Mouse (Mus musculus) limb, embryonic 11.5 days (tissue): Measurements from ENCODE around the gene Tbl2. TPM values are rescaled to one million over a fixed set of nuclear protein-coding genes. Genes with fewer than 3 reads are reported as not detected.

Experiments
- ATAC-seq: fragments of 200-750 bp; cut with Nextera tagmentation; 2 replicates; pipeline ENCODE4 v1.8.0; 2017; ENCODE audit warnings: low read depth; ENCODE audit not compliant: insufficient number of reproducible peaks, low FRiP score, low TSS enrichment
- DNase-seq: peaks from one replicate; pipeline ENCODE4 v3.0.0-alpha.2; 2015; ENCODE audit warnings: low spot score
- H3K27ac ChIP-seq: fragments of 300-500 bp; sonication (generic); replicated peaks from 2 replicates; pipeline ENCODE4 v1.5.1; 2014; ENCODE audit warnings: low read depth, mild to moderate bottlenecking, low read length
- H3K27me3 ChIP-seq: fragments of 300-500 bp; sonication (generic); 2 replicates; pipeline ENCODE4 v1.6.1; 2014; ENCODE audit warnings: mild to moderate bottlenecking, low read length, mixed read lengths; ENCODE audit not compliant: control insufficient read depth, insufficient read depth
- H3K36me3 ChIP-seq: fragments of 300-500 bp; sonication (generic); 2 replicates; pipeline ENCODE4 v1.6.1; 2014; ENCODE audit warnings: mild to moderate bottlenecking, low read length, moderate library complexity, mixed read lengths; ENCODE audit not compliant: control insufficient read depth, insufficient read depth
- H3K4me1 ChIP-seq: fragments of 300-500 bp; sonication (generic); 2 replicates; pipeline ENCODE4 v1.6.1; 2014; ENCODE audit warnings: low read length, mixed read lengths; ENCODE audit not compliant: control insufficient read depth, insufficient read depth
- H3K4me2 ChIP-seq: fragments of 300-500 bp; sonication (generic); 2 replicates; pipeline ENCODE4 v1.6.1; 2014; ENCODE audit warnings: low read depth, mild to moderate bottlenecking, moderate library complexity; ENCODE audit not compliant: severe bottlenecking
- H3K4me3 ChIP-seq: fragments of 300-500 bp; sonication (generic); 2 replicates; pipeline ENCODE4 v1.5.1; 2014; ENCODE audit warnings: low read depth, low read length
- H3K9ac ChIP-seq: fragments of 300-500 bp; sonication (generic); 2 replicates; pipeline ENCODE4 v1.6.1; 2014; ENCODE audit warnings: mild to moderate bottlenecking, low read length
- H3K9me3 ChIP-seq: fragments of 300-500 bp; sonication (generic); 2 replicates; pipeline ENCODE4 v1.6.1; 2016; ENCODE audit warnings: low read length; ENCODE audit not compliant: control insufficient read depth
- WGBS: fragments of 180-500 bp; shearing (Covaris S2); extraction: QIAGEN DNeasy Blood & Tissue Kit; methylation state at CpG from one replicate; pipeline ENCODE4 v1.1.7; 2014; 5-methylcytosine and 5-hydroxymethylcytosine counted together
- polyA plus RNA-seq: library from polyadenylated mRNA; unstranded; fragments of >200 nt; fragmentation: Nextera tagmentation; extraction: Ambion mirVana; gene quantifications from 2 replicates; pipeline ENCODE4 v1.2.1, GENCODE M21; 2014

Tbl2 gene
- polyA plus RNA-seq, 1 experiment from 2014 or later, result 21.4 TPM

DNA sequence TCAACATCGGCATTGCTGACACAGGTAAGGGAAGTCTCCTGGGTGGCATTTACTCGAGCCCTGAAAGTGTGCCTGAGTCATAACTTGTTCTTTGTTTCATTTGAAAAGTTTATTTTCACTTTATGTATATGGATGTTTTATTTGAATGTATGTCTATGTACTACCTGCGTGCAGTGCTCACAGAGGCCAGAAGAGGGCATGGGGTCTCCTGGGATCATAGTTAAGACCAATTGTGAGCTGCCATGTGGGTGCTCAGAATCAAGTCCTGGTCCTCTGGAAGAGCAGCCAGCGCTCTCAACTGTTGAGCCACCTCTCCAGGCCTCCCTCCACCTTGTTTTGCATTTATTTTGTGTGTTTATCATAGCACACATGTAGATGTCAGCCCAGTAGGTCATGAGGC, 7.0 kb downstream of the Tbl2 start:
- DNase-seq (no peak), ATAC-seq (no peak)
- Histone ChIP-seq H3K36me3 (peaks cover 30% of the 10 kb centered on the region; the same call in 1 of the 2 replicates), H3K27ac (no peak overlapping the region), H3K9me3 (no peaks in the 10 kb centered on the region), H3K9ac (no peak overlapping the region), H3K4me1 (no peaks in the 10 kb centered on the region), H3K4me3 (no peak overlapping the region), H3K4me2 (0 out of 2 replicates have a peak overlapping the region, but pooled peaks have one; percentile 4), H3K27me3 (no peaks in the 10 kb centered on the region)
- 95% methylated on average over 4 of the region's 4 CpGs for WGBS

DNA sequence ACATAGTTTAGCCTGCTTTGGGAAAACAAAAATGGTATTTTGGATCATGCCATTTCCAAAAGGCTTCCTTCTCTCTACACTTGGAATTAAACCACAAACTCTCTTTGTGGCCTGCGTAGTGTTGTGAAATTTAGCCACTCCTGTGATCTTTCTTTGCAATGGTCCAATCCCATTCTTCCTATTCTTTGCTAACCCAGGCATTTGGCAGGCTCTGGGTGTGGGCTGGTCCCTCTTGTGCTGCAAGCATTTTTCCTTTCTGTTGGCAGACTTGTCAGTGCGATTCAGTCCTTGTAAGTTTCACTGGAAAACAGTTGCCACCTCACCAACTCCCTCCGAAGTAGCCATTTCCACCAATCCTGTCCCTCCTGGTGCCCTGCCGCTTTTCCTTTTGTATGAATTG, 11.8 kb downstream of the Tbl2 start:
- Histone ChIP-seq H3K9ac (no peak overlapping the region), H3K27ac (no peak overlapping the region), H3K4me2 (no peak overlapping the region), H3K4me3 (no peak overlapping the region), H3K4me1 (no peaks in the 10 kb centered on the region), H3K36me3 (peaks cover 24% of the 10 kb centered on the region; the same call in 1 of the 2 replicates), H3K9me3 (no peaks in the 10 kb centered on the region), H3K27me3 (no peaks in the 10 kb centered on the region)
- WGBS, result 96% methylated on average over 4 of the region's 4 CpGs
- ATAC-seq (no peak), DNase-seq (no peak)

DNA sequence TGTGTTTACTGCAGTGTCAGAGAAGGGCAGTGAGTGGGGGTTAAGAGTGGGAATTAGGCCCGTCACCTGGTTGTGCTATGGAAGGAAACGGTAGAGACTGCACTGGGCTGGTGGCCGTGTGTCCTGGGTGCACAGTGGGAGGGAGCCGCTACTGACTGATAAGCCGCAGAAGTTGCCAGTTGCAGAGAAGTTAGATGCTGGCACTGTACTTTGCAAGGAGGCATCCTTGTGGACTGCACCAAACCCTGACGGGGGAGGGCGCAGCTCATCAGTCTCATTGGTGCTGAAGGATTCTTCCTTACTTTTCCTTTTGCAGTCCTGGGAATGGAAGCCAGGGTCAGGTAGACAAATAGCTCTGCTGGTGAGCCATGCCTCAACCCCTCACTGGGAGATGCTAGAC, 12.2 kb downstream of the Tbl2 start:
- H3K4me3 ChIP-seq, result no peak overlapping the region
- H3K27ac ChIP-seq, result no peak overlapping the region
- H3K4me2 ChIP-seq, result no peak overlapping the region
- no peaks in the 10 kb centered on the region for H3K9me3 ChIP-seq
- H3K27me3 ChIP-seq, result no peaks in the 10 kb centered on the region
- WGBS, result 91% methylated on average over 7 of the region's 7 CpGs
- H3K36me3 ChIP-seq, result peaks cover 20% of the 10 kb centered on the region; the same call in 1 of the 2 replicates
- no peaks in the 10 kb centered on the region for H3K4me1 ChIP-seq
- H3K9ac ChIP-seq, result no peak overlapping the region
- ATAC-seq (no peak), DNase-seq (no peak)

DNA sequence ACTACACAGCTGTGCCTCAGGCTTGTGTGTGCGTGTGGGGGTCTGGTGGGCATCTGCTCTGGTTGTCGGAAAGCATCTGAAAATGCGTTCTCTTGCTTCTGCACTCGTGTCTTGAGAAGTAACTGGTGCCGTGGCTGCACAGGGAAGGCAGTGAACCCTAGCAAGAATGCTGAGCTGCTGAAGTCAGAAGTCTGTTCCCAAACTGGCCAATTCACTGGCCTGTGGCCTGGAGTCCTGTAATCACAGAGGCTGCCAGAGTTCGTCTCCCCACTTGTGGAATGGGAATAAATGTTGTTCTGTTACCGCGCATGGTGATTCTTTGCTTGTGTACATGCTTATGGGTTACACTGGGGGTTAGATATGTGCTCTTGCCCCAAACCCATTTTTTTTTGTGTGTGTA, 12.9 kb downstream of the Tbl2 start:
- peaks cover 17% of the 10 kb centered on the region; the same call in 1 of the 2 replicates for H3K36me3 ChIP-seq
- WGBS, result 94% methylated on average over 8 of the region's 8 CpGs
- H3K4me1 ChIP-seq, result no peaks in the 10 kb centered on the region
- no peak overlapping the region for H3K27ac ChIP-seq
- no peaks in the 10 kb centered on the region for H3K9me3 ChIP-seq
- ATAC-seq, result no peak
- no peak overlapping the region for H3K4me2 ChIP-seq
- no peaks in the 10 kb centered on the region for H3K27me3 ChIP-seq
- H3K4me3 ChIP-seq, result no peak overlapping the region
- no peak for DNase-seq
- H3K9ac ChIP-seq, result no peak overlapping the region

DNA sequence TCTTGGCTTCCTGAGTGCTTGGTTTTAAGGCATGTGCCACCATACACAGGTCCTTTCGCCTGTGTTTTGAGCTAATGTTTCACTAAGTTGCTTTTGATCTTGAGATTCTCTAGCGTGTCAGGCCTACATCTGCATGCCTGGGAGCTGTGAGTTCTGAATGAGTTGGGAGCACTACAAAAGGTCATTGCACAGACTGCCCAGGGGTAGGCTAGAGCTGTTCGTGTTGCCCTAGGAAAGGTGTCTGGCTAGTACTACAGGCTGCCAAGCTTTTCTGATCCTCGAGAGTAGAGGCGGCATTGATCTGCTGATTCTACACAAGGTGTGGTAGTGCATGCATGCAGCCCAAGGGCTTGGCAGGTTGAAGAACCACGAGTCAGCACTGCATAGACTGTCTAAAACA, 13.4 kb downstream of the Tbl2 start:
- H3K4me1 ChIP-seq, result no peaks in the 10 kb centered on the region
- ATAC-seq (no peak), DNase-seq (no peak)
- no peak overlapping the region for H3K4me3 ChIP-seq
- no peaks in the 10 kb centered on the region for H3K27me3 ChIP-seq
- 89% methylated on average over 6 of the region's 6 CpGs for WGBS
- H3K9ac ChIP-seq, result no peak overlapping the region
- peaks cover 17% of the 10 kb centered on the region; the same call in 1 of the 2 replicates for H3K36me3 ChIP-seq
- no peak overlapping the region for H3K4me2 ChIP-seq
- no peak overlapping the region for H3K27ac ChIP-seq
- no peaks in the 10 kb centered on the region for H3K9me3 ChIP-seq

DNA sequence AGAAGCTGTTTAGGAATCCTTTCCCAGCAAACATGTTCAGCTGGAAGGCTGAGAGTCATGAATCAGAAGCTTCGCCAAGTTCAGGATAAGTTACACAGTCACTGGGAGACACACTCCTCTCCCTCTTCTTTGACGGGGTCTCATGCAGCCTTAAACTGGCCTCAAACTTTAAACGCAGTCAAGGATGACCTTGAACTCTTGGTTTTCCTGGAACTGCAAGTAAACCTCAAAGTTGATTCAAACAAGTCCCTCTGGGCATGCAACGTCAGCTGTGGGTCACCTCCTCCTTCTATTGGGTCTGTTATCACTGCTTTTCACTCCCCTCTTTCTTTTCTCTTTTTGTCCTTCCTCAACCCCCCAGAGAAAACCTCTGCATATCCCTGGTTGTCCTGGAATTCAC, 17.5 kb downstream of the Tbl2 start:
- Histone ChIP-seq H3K9me3 (no peaks in the 10 kb centered on the region), H3K36me3 (peaks cover 4% of the 10 kb centered on the region; the same call in 1 of the 2 replicates), H3K4me1 (no peaks in the 10 kb centered on the region), H3K4me2 (no peak overlapping the region), H3K9ac (no peak overlapping the region), H3K4me3 (no peak overlapping the region), H3K27me3 (no peaks in the 10 kb centered on the region), H3K27ac (no peak overlapping the region)
- ATAC-seq (no peak), DNase-seq (no peak)
- 90% methylated on average over 4 of the region's 4 CpGs for WGBS

DNA sequence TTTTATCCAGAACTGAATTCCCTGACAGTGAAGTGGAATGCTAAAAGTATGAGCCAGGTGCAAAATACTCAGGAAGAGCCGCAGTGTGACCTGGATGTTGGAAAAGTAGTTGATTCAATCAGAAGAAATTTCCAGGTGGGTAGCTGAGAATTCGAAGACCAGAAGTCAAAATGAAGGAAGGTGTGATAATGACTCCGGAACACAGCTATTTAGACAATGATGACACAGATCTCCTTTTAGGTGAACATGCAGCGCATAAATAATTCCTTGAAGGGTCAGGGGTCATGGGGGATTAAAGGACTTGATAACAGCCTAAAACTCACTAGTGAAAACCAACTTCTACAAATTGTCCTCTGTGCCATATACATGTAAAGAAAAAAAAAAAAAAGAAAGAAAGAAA, 18.0 kb downstream of the Tbl2 start:
- H3K4me2 ChIP-seq, result no peak overlapping the region
- WGBS, result 96% methylated on average over 4 of the region's 4 CpGs
- no peak overlapping the region for H3K4me3 ChIP-seq
- H3K9me3 ChIP-seq, result no peaks in the 10 kb centered on the region
- H3K4me1 ChIP-seq, result no peaks in the 10 kb centered on the region
- ATAC-seq (no peak), DNase-seq (no peak)
- no peaks in the 10 kb centered on the region for H3K27me3 ChIP-seq
- H3K27ac ChIP-seq, result no peak overlapping the region
- H3K9ac ChIP-seq, result no peak overlapping the region
- peaks cover 5% of the 10 kb centered on the region; the same call in 1 of the 2 replicates for H3K36me3 ChIP-seq

DNA sequence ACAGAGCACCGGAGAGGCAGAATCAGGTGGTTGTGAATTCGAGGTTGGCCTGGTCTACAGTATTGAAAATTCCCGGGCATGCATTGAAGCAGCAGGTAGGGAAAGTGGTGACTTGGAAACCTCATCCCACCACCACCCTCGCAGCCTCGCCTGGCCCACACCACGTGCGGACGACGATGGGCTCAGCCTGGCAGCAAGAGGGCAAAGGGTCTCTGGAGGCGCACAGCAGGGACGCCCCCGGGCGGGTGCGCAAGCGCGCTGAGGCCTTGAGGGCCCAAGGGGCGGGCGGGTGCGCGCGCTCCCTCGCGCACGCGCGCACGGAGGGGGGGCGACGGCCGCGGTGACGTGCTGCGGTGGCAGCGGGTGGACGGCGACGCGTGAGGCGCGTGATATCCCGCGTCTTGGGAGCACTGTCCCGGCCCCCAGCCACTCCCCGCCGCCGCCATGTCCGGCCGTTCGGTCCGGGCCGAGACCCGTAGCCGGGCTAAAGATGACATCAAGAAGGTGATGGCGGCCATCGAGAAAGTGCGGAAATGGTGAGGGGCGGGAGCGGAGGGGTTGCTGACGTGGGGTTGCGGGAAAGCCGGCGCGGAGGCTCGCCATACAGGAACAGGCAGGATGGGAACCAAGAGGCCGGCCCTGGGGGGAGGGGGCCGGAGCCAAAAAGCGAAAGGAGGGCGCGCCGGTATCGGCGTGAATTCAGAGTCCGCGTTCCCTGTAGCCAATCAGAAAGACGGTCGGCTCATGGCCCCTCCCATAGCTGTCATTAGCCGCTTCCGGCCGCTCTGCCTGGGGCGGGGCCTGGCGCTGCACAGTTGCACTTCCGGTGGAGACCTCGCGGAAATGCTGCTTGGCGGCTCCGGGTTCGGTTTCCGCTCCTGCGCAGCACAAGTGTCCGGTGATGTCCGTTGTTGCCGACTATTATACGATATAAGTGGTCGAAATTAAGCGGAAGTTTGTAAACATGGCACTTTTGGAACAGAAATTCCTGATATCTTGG, 18.9 kb downstream of the Tbl2 start, which contains the start of gene Bcl7b:
Bcl7b (plus strand) TSS at position 221 of the 1,000 bp plus-strand sequence.
- 2% methylated on average over 80 of the region's 95 CpGs for WGBS

More for the DNA sequence above, 18.9 kb downstream of the Tbl2 start, which contains the start of gene Bcl7b:
- peak; percentile 98 for DNase-seq
- peak within 1 kb of the TSS; percentile 82 for H3K4me2 ChIP-seq
- peaks cover 6% of the 10 kb centered on the region; the same call in 1 of the 2 replicates for H3K36me3 ChIP-seq
- peak within 1 kb of the TSS; percentile 83 for H3K9ac ChIP-seq
- ATAC-seq, result peak; percentile 97
- H3K27me3 ChIP-seq, result no peaks in the 10 kb centered on the region
- no peaks in the 10 kb centered on the region for H3K9me3 ChIP-seq
- H3K4me3 ChIP-seq, result peak within 1 kb of the TSS; percentile 71
- peak within 1 kb of the TSS; percentile 97 for H3K27ac ChIP-seq
- H3K4me1 ChIP-seq, result no peaks in the 10 kb centered on the region
